Mouse (Mus musculus): ENCODE results near the gene Phf11a. TPM values are rescaled to one million over a fixed set of nuclear protein-coding genes. Genes with fewer than 3 reads are reported as not detected.
A peak's percentile ranks its signal among the peaks of the same experiment; 100 is the strongest.
"Not testable (repeated sequence)": the region's sequence is repeated elsewhere in the genome, so short reads cannot be mapped to it uniquely, and the experiment has no call there.

The Phf11a gene
- not detected in 2 replicates for total RNA-seq (2014; rRNA removed; ENCODE audit: low replicate concordance)
- polyA plus RNA-seq (2015; fragmentation: Nextera tagmentation; extraction: Ambion mirVana), result 0.12 and 0.15 TPM in 2 replicates

GRCm38 (mm10) chr14:59297391-59297790, at the start of gene Phf11a:
Gene Phf11a (minus strand): TSS chr14:59297522.
- not testable (repeated sequence) for ATAC-seq (ENCODE audit: insufficient read depth, low read depth); H3K27ac ChIP-seq (ENCODE audit: low read depth); H3K9ac ChIP-seq (replicated peaks; ENCODE audit: low read depth, low read length); DNase-seq (ENCODE audit: low spot score); H3K36me3 ChIP-seq (replicated peaks; ENCODE audit: control insufficient read depth, insufficient read depth, low read length); H3K4me3 ChIP-seq (ENCODE audit: low read depth, low read length); H3K9me3 ChIP-seq (replicated peaks; ENCODE audit: control insufficient read depth, low read length); H3K4me1 ChIP-seq (ENCODE audit: control insufficient read depth, insufficient read depth); H3K27me3 ChIP-seq (ENCODE audit: control insufficient read depth, insufficient read depth, low read length); H3K4me2 ChIP-seq (ENCODE audit: low read depth, low read length)
- 45% methylated on average over 1 of the region's 1 CpGs for WGBS

DNA sequence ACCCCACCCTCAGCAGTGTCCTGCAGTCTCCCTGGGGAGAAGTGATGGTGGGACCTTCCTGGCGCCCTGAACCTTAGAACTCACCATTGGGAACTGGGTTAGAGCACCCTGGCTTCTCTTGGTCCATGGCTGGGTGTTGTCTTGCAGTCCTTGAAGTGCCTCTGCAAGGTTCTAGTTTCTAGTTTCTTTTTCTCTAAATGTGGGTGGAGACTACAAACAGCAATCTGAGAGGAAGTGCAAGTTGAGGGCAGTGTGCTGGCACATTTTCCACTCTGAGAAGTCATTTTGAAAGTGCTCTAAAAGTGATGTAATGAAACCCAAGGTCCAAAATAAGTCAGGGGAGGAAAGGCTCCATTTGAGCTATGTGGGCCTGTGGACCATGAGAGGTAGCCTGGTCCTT, 43.9 kb upstream of the Phf11a start, which contains the start of gene Phf11b:
Gene Phf11b, minus strand, starts transcription at position 163 of the 400 bp plus-strand sequence.
- not testable (repeated sequence) for H3K4me2 ChIP-seq (ENCODE audit: low read depth, low read length); H3K9ac ChIP-seq (replicated peaks; ENCODE audit: low read depth, low read length); H3K27me3 ChIP-seq (ENCODE audit: control insufficient read depth, insufficient read depth, low read length); H3K36me3 ChIP-seq (replicated peaks; ENCODE audit: control insufficient read depth, insufficient read depth, low read length); H3K9me3 ChIP-seq (replicated peaks; ENCODE audit: control insufficient read depth, low read length); DNase-seq (ENCODE audit: low spot score); H3K4me3 ChIP-seq (ENCODE audit: low read depth, low read length); ATAC-seq (ENCODE audit: insufficient read depth, low read depth); H3K27ac ChIP-seq (ENCODE audit: low read depth); H3K4me1 ChIP-seq (ENCODE audit: control insufficient read depth, insufficient read depth)
- 43% methylated on average over 1 of the region's 1 CpGs for whole genome bisulfite sequencing

DNA sequence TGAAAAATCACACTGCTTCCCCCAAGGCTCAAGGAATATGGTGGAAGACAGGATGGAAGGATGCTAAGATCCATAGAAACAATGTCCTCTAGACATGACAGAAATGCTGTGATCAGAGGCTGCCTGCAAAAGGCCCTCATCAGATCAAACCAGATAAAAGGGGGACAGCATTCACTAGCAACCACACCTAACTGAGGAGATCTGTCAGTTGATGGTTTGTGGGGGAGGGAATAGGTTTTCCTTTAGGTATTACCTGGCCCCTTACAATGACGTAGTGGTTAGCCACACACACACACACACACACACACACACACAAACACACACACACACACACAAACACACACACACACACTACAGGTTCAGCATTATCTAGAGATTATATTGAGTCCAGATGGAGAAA, 42.2 kb upstream of the Phf11a start:
- Histone ChIP-seq H3K4me1 (ENCODE audit: control insufficient read depth, insufficient read depth) (no peaks in the 10 kb centered on the region), H3K27ac (ENCODE audit: low read depth) (no peak overlapping the region), H3K27me3 (ENCODE audit: control insufficient read depth, insufficient read depth, low read length) (no peaks in the 10 kb centered on the region), H3K9ac (replicated peaks; ENCODE audit: low read depth, low read length) (no peak overlapping the region), H3K36me3 (replicated peaks; ENCODE audit: control insufficient read depth, insufficient read depth, low read length) (no peaks in the 10 kb centered on the region), H3K4me3 (ENCODE audit: low read depth, low read length) (no peak overlapping the region), H3K4me2 (ENCODE audit: low read depth, low read length) (no peak overlapping the region), H3K9me3 (replicated peaks; ENCODE audit: control insufficient read depth, low read length) (no peaks in the 10 kb centered on the region)
- ATAC-seq (ENCODE audit: insufficient read depth, low read depth) (no peak), DNase-seq (ENCODE audit: low spot score) (no peak)
- 75% methylated on average over 1 of the region's 1 CpGs for WGBS
- no peak for TF ChIP-seq EP300 (IDR thresholded peaks at IDR 0.05; ENCODE audit: low read depth)
- no peak for TF ChIP-seq CTCF (IDR thresholded peaks at IDR 0.05; ENCODE audit: low read depth)

GRCm38 (mm10) chr14:59336056-59336455, 38.7 kb upstream of the Phf11a start:
- H3K27me3 ChIP-seq (ENCODE audit: control insufficient read depth, insufficient read depth, low read length); H3K4me2 ChIP-seq (ENCODE audit: low read depth, low read length); H3K9me3 ChIP-seq (replicated peaks; ENCODE audit: control insufficient read depth, low read length); H3K36me3 ChIP-seq (replicated peaks; ENCODE audit: control insufficient read depth, insufficient read depth, low read length); DNase-seq (ENCODE audit: low spot score); H3K9ac ChIP-seq (replicated peaks; ENCODE audit: low read depth, low read length); H3K27ac ChIP-seq (ENCODE audit: low read depth); H3K4me1 ChIP-seq (ENCODE audit: control insufficient read depth, insufficient read depth); H3K4me3 ChIP-seq (ENCODE audit: low read depth, low read length); ATAC-seq (ENCODE audit: insufficient read depth, low read depth): not testable (repeated sequence)
- WGBS, result 84% methylated on average over 3 of the region's 3 CpGs

- not testable (repeated sequence) for H3K36me3 ChIP-seq (replicated peaks; ENCODE audit: control insufficient read depth, insufficient read depth, low read length); ATAC-seq (ENCODE audit: insufficient read depth, low read depth); H3K9ac ChIP-seq (replicated peaks; ENCODE audit: low read depth, low read length); H3K4me1 ChIP-seq (ENCODE audit: control insufficient read depth, insufficient read depth); H3K27me3 ChIP-seq (ENCODE audit: control insufficient read depth, insufficient read depth, low read length); H3K27ac ChIP-seq (ENCODE audit: low read depth); H3K4me3 ChIP-seq (ENCODE audit: low read depth, low read length); H3K4me2 ChIP-seq (ENCODE audit: low read depth, low read length); H3K9me3 ChIP-seq (replicated peaks; ENCODE audit: control insufficient read depth, low read length)
- peak; percentile 18 for DNase-seq (ENCODE audit: low spot score)
- 48% methylated on average over 3 of the region's 3 CpGs for WGBS
- peak; percentile 47 for TF ChIP-seq CTCF (IDR thresholded peaks at IDR 0.05; ENCODE audit: low read depth)
Measured at GRCm38 (mm10) chr14:59330499-59330898, 33.2 kb upstream of the Phf11a start.

DNA sequence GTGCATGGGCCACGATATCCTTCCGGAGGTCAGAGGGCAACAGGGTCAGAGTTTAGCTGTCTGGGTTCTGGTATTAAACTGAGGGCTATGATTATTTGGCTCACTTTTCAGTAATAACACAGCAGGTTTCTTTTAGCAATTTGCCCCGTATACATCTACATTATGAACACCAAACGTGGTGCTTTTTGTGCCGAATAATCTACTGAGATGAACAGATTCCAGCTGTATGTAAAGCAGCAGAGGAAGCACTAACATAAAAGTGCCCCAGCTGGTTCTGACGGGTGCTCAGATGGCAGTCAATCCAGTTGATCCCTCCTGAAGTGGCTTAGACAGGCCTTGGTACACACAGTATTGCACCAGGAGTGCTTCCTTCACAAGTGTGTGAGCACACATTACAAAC, 22.6 kb upstream of the Phf11a start:
- DNase-seq (ENCODE audit: low spot score); ATAC-seq (ENCODE audit: insufficient read depth, low read depth); H3K4me2 ChIP-seq (ENCODE audit: low read depth, low read length); H3K27me3 ChIP-seq (ENCODE audit: control insufficient read depth, insufficient read depth, low read length); H3K36me3 ChIP-seq (replicated peaks; ENCODE audit: control insufficient read depth, insufficient read depth, low read length); H3K4me3 ChIP-seq (ENCODE audit: low read depth, low read length); H3K4me1 ChIP-seq (ENCODE audit: control insufficient read depth, insufficient read depth); H3K9ac ChIP-seq (replicated peaks; ENCODE audit: low read depth, low read length); H3K27ac ChIP-seq (ENCODE audit: low read depth); H3K9me3 ChIP-seq (replicated peaks; ENCODE audit: control insufficient read depth, low read length): not testable (repeated sequence)
- WGBS, result 76% methylated on average over 6 of the region's 6 CpGs

- H3K4me3 ChIP-seq (ENCODE audit: low read depth, low read length); H3K9me3 ChIP-seq (replicated peaks; ENCODE audit: control insufficient read depth, low read length); H3K4me1 ChIP-seq (ENCODE audit: control insufficient read depth, insufficient read depth); H3K27me3 ChIP-seq (ENCODE audit: control insufficient read depth, insufficient read depth, low read length); H3K36me3 ChIP-seq (replicated peaks; ENCODE audit: control insufficient read depth, insufficient read depth, low read length); ATAC-seq (ENCODE audit: insufficient read depth, low read depth); DNase-seq (ENCODE audit: low spot score); H3K27ac ChIP-seq (ENCODE audit: low read depth); H3K9ac ChIP-seq (replicated peaks; ENCODE audit: low read depth, low read length); H3K4me2 ChIP-seq (ENCODE audit: low read depth, low read length): not testable (repeated sequence)
- 97% methylated on average over 3 of the region's 3 CpGs for WGBS
Measured at GRCm38 (mm10) chr14:59319036-59319435, 21.7 kb upstream of the Phf11a start.

DNA sequence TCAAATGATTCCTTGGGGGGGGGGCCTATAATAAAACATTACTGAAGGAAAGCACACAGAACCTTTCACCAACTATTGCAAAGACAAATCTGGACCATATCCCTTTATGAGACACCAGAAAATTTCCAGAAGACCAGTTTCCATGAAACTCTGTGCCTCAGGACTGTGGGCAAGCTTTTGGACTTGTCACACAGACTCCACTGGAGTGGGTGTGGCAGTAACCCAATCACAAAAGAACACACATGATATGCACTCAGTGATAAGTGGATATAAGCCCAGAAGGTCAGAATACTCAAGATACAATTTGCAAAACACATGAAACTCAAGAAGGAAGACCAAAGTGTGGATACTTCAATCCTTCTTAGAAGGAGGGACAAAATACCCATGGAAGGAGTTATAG, 5.6 kb downstream of the Phf11a start:
- not testable (repeated sequence) for H3K36me3 ChIP-seq (replicated peaks; ENCODE audit: control insufficient read depth, insufficient read depth, low read length); H3K27ac ChIP-seq (ENCODE audit: low read depth); ATAC-seq (ENCODE audit: insufficient read depth, low read depth); H3K4me2 ChIP-seq (ENCODE audit: low read depth, low read length); H3K4me3 ChIP-seq (ENCODE audit: low read depth, low read length); H3K9me3 ChIP-seq (replicated peaks; ENCODE audit: control insufficient read depth, low read length); H3K27me3 ChIP-seq (ENCODE audit: control insufficient read depth, insufficient read depth, low read length); H3K4me1 ChIP-seq (ENCODE audit: control insufficient read depth, insufficient read depth); H3K9ac ChIP-seq (replicated peaks; ENCODE audit: low read depth, low read length); DNase-seq (ENCODE audit: low spot score)

- ATAC-seq (ENCODE audit: insufficient read depth, low read depth), result not testable (repeated sequence)
Measured at GRCm38 (mm10) chr14:59274961-59275360, 22.4 kb downstream of the Phf11a start.

More at GRCm38 (mm10) chr14:59274961-59275360, 22.4 kb downstream of the Phf11a start:
- H3K27ac ChIP-seq (ENCODE audit: low read depth); H3K4me1 ChIP-seq (ENCODE audit: control insufficient read depth, insufficient read depth); H3K4me3 ChIP-seq (ENCODE audit: low read depth, low read length); H3K4me2 ChIP-seq (ENCODE audit: low read depth, low read length); DNase-seq (ENCODE audit: low spot score); H3K9ac ChIP-seq (replicated peaks; ENCODE audit: low read depth, low read length); H3K27me3 ChIP-seq (ENCODE audit: control insufficient read depth, insufficient read depth, low read length); H3K36me3 ChIP-seq (replicated peaks; ENCODE audit: control insufficient read depth, insufficient read depth, low read length); H3K9me3 ChIP-seq (replicated peaks; ENCODE audit: control insufficient read depth, low read length): not testable (repeated sequence)
- 82% methylated on average over 4 of the region's 4 CpGs for WGBS

Data from heart, postnatal 0 days (tissue).